Mouse (Mus musculus) gastrocnemius, adult 8-10 months (tissue): ENCODE data around the gene Higd1b. TPM values are rescaled to one million over a fixed set of nuclear protein-coding genes. Genes with fewer than 3 reads are reported as not detected.
A peak's percentile ranks its signal among the peaks of the same experiment; 100 is the strongest.

Experiments used
- DNase-seq, 2 experiments: peaks; one replicate each; pipeline ENCODE4 v3.0.0; 2022; ENCODE audit warnings: low spot score in 2 of 2
- total RNA-seq, 4 experiments: library from RNA; stranded (reverse); gene quantifications; 2 replicates each; pipeline ENCODE4 v1.2.4; 2022

The Higd1b gene
- total RNA-seq, 4 experiments from 2014 or later = 1.3 to 2.9 (median 2.2) TPM

- no peak for DNase-seq
These were observed 2.5 kb downstream of the Higd1b start for GRCm38 (mm10) chr11:102838126-102838525.

GRCm38 (mm10) chr11:102838616-102839150, 3.0 kb downstream of the Higd1b start:
- DNase-seq = no peak

- no peak for DNase-seq
These were observed 10.3 kb downstream of the Higd1b start for GRCm38 (mm10) chr11:102845926-102846325.

- DNase-seq = peak; percentile 37 to 42
These were observed 16.2 kb downstream of the Higd1b start for GRCm38 (mm10) chr11:102851883-102852282.

- DNase-seq = no peak
These were observed 18.1 kb downstream of the Higd1b start for GRCm38 (mm10) chr11:102853760-102854159.

GRCm38 (mm10) chr11:102855941-102856340, 20.3 kb downstream of the Higd1b start:
- no peak for DNase-seq

GRCm38 (mm10) chr11:102858951-102859350, 23.3 kb downstream of the Higd1b start:
- DNase-seq = peak in 1 of 2 experiments; percentile 16

GRCm38 (mm10) chr11:102859933-102860332, 24.3 kb downstream of the Higd1b start:
- DNase-seq = peak; percentile 50 to 68

GRCm38 (mm10) chr11:102864272-102864671, 28.6 kb downstream of the Higd1b start:
- peak; percentile 21 to 41 for DNase-seq

- DNase-seq = no peak
These were observed 39.2 kb downstream of the Higd1b start for GRCm38 (mm10) chr11:102874801-102875334.

GRCm38 (mm10) chr11:102879558-102879957, 43.9 kb downstream of the Higd1b start:
- no peak for DNase-seq

- peak; percentile 87 to 88 for DNase-seq
These were observed 45.1 kb downstream of the Higd1b start, which contains the start of the genes Eftud2 and Ccdc103 for GRCm38 (mm10) chr11:102880585-102881313. Gene Eftud2, minus strand, starts transcription at chr11:102880985. Gene Ccdc103, plus strand, starts transcription at chr11:102881204.

- no peak for DNase-seq
These were observed 45.9 kb downstream of the Higd1b start for GRCm38 (mm10) chr11:102881314-102882198.

GRCm38 (mm10) chr11:102884616-102885219, 49.1 kb downstream of the Higd1b start, which contains the start of gene Fam187a:
Gene Fam187a, plus strand, starts transcription at chr11:102885169.
- DNase-seq = no peak

GRCm38 (mm10) chr11:102887433-102887832, 51.8 kb downstream of the Higd1b start:
- DNase-seq = no peak

Other genes starting within 250 kb of the Higd1b start
- 1 to 10 TPM in 3 of 4 experiments, under 1 TPM in 1; 0.75 to 1.3 (median 1.1) TPM for gene Fzd2, start 231.5 kb upstream of the Higd1b start, total RNA-seq
- not detected for gene Meioc, start 172.1 kb upstream of the Higd1b start, total RNA-seq
- gene Ccdc43, start 138.1 kb upstream of the Higd1b start, total RNA-seq = 10 to 100 TPM; 73.6 to 84.9 (median 79.9) TPM
- under 1 TPM; 0.19 to 0.34 (median 0.23) TPM for gene Adam11, start 74.4 kb upstream of the Higd1b start, total RNA-seq
- gene Gjc1, start 16.1 kb upstream of the Higd1b start, total RNA-seq = 1 to 10 TPM; 3.0 to 4.7 (median 3.4) TPM
- gene Eftud2, start 45.1 kb downstream of the Higd1b start, total RNA-seq = 10 to 100 TPM; 19.9 to 25.3 (median 23.8) TPM
- gene Ccdc103, start 45.4 kb downstream of the Higd1b start, total RNA-seq = not detected
- not detected for gene Fam187a, start 49.3 kb downstream of the Higd1b start, total RNA-seq
- under 1 TPM in 2 of 4 experiments, not detected in 2; 0.11 to 0.36 TPM for gene Gfap, start 65.1 kb downstream of the Higd1b start, total RNA-seq
- gene Kif18b, start 89.3 kb downstream of the Higd1b start, total RNA-seq = not detected
- gene C1ql1, start 110.8 kb downstream of the Higd1b start, total RNA-seq = not detected
- gene Nmt1, start 192.3 kb downstream of the Higd1b start, total RNA-seq = 10 to 100 TPM; 44.4 to 52.7 (median 50.5) TPM
- gene Dcakd, start 192.5 kb downstream of the Higd1b start, total RNA-seq = 10 to 100 TPM; 10.3 to 15.1 (median 13.0) TPM